Mouse (Mus musculus): ENCODE results near the gene Resp18. TPM values are rescaled to one million over a fixed set of nuclear protein-coding genes. Genes with fewer than 3 reads are reported as not detected.
A peak's percentile ranks its signal among the peaks of the same experiment; 100 is the strongest.

Resp18 gene
- polyA plus RNA-seq, 2 experiments, result 0.16 TPM; not detected in 1

DNA sequence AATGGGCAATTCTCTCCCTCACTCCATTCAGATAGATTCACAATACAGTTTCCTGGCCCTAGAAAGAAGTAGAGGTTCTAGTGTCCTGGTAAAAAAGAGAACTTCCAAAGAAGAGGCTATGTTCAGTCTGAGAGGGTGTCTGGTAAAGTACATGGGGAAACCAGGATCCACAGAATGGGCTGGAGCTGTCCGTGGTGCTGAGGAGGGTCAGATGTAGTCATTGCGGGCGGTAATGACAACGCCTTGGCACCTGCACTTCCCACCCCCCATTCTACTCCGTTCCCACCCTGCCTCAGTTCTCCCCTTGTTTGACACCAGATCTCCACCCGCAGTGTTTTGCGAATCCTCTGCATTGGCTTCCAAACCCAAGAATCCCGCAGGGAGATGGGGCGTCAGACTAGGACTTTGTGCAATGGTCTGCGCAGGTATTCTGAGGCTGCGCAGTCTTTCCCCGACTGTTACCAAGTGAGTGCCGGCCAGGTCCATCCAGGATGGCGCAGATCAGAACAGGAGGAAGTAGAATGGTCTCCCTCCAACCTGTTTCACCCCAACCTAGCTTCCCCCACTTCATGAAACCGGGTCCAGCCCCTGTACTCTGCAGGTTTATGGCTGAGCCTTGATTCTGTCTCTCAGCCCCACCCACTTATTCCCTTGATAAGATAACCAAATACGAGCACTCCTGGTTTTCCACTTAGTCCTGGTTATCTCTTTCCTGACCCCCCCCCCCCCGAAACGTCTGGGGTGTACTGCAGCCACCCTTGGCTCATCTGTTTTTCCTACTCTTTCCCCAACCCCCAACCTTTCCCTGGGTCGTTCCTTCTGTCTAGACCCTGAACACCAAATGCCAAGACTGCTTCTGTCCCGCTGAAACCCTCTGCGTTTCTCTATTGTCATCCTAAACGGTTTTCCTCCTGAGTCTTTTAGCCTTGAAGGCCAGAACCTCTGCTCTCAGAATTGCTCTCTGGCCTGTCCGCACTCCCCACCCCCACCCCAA lies 723 bp downstream of the Resp18 start:
- H3K9me3 ChIP-seq (ENCODE audit: control insufficient read depth, low read length), result no peaks in the 10 kb centered on the region
- TF ChIP-seq POLR2A (IDR thresholded peaks at IDR 0.05; ENCODE audit: borderline replicate concordance, extremely low read depth, insufficient read depth, insufficient read length), result no peak
- no peak overlapping the region for H3K27ac ChIP-seq (replicated peaks; ENCODE audit: low read depth, low read length)
- DNase-seq (ENCODE audit: low spot score), result peak; percentile 79
- H3K4me2 ChIP-seq (replicated peaks; ENCODE audit: low read depth, low read length, severe bottlenecking), result no peak overlapping the region
- no peaks in the 10 kb centered on the region for H3K36me3 ChIP-seq (ENCODE audit: control insufficient read depth, insufficient read depth, low read length)
- no peak for ATAC-seq (ENCODE audit: low FRiP score, low read depth)
- H3K27me3 ChIP-seq (ENCODE audit: control insufficient read depth, insufficient read depth, low read length), result peaks cover 21% of the 10 kb centered on the region
- H3K4me3 ChIP-seq (replicated peaks; ENCODE audit: low read length), result no peak overlapping the region
- H3K9ac ChIP-seq (ENCODE audit: low read depth, low read length, severe bottlenecking), result no peak overlapping the region
- H3K4me1 ChIP-seq (ENCODE audit: control insufficient read depth, insufficient read depth, low read length), result no peaks in the 10 kb centered on the region
- 6% methylated on average over 23 of the region's 23 CpGs for WGBS

DNA sequence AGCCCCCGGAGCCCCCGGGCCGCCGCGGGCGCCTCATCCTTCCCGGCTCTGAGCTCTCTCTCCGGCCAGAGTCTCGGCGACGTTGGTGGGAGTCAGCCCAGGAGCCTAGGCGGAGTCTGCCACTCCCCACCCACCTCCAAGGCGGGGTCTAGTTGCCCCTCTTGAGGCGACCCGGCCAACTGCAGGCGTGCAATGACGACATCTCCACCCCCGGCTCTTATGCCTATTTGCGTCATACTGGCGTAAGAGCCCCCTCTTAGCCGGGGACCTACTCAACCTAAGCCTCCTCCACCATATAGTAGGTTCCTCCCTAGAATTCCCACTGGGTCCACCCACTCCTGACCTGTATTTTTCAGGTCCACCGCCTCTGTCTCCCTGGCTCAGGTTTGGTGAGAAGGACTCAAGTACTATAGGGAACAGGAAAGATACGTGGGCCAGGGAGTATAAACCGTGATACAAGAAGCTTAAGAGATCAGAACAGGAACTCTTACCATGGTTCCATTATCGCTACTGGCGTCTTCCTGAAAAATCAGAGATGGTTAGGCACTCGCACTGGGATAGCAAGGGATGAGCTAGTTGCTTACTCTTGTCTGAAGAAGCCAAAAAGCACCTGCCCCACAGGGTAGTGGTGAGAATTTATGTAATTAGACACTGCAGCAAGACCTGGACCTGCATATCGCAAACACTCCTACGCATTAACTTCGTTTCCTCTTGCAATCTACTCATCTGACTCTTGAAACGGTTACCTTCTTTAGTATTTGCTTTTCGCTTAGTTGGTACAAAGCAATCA lies 13.9 kb downstream of the Resp18 start, which contains the start of gene Ptprn:
Gene Ptprn, minus strand, starts transcription at position 412 of the 790 bp plus-strand sequence.
- Histone ChIP-seq H3K4me3 (replicated peaks; ENCODE audit: low read length) (no peak within 1 kb of the TSS), H3K9ac (ENCODE audit: low read depth, low read length, severe bottlenecking) (no peak within 1 kb of the TSS), H3K4me2 (replicated peaks; ENCODE audit: low read depth, low read length, severe bottlenecking) (no peak within 1 kb of the TSS), H3K36me3 (ENCODE audit: control insufficient read depth, insufficient read depth, low read length) (no peaks in the 10 kb centered on the region), H3K9me3 (ENCODE audit: control insufficient read depth, low read length) (no peaks in the 10 kb centered on the region), H3K27ac (replicated peaks; ENCODE audit: low read depth, low read length) (no peak within 1 kb of the TSS), H3K4me1 (ENCODE audit: control insufficient read depth, insufficient read depth, low read length) (no peaks in the 10 kb centered on the region), H3K27me3 (ENCODE audit: control insufficient read depth, insufficient read depth, low read length) (peaks cover 41% of the 10 kb centered on the region)
- ATAC-seq (ENCODE audit: low FRiP score, low read depth) (no peak), DNase-seq (ENCODE audit: low spot score) (no peak)
- no peak for TF ChIP-seq POLR2A (IDR thresholded peaks at IDR 0.05; ENCODE audit: borderline replicate concordance, extremely low read depth, insufficient read depth, insufficient read length)
- WGBS, result 12% methylated on average over 31 of the region's 32 CpGs

DNA sequence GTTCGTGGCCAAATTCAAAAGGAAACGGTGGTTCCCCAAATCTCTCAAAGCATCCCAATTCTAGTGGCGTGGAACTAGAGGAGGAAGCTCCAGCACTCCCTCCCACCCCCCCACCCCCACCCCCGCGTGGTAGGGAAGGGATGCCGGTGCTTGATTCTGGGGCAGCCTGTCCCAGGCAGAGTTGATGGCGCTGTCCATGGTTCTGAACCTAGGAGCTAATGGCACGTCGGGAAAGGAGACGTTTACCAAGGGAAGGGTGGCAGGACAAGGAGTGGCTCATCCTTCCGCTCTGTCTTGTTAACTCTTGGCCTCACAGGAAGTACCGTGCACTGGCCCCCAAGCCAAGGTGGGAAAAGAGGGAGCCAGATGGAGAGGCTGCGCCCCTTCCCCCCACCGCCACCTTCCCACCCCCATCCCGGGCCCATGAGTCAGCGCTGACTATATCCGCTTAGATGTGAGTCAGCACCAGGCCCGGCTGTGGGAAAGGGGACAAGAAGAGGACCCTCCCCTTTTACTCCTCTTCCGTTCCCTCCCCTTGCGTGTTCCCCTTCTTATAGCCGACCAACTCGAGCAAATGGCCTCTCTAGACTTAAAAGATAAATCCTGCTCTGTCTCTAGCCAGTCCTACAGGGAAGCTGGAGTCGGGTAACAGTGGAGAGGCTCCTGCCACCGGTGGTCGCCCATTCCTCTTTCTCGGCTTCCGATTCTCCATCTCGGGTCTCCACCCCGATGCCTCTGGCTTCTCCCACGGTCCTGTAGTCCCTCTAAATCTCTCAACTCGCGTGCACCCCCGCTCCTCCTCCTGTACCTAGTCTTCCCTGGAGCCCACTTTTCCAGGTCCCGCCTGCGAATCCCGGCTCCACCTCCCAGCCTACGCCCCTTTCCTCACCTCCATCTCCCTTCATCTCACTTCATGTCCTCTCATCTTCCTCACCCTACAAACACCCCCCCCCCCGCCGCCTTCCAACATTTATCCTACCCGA lies 15.0 kb downstream of the Resp18 start:
- H3K9me3 ChIP-seq (ENCODE audit: control insufficient read depth, low read length), result no peaks in the 10 kb centered on the region
- H3K27me3 ChIP-seq (ENCODE audit: control insufficient read depth, insufficient read depth, low read length), result peaks cover 41% of the 10 kb centered on the region
- WGBS, result 3% methylated on average over 39 of the region's 40 CpGs
- H3K9ac ChIP-seq (ENCODE audit: low read depth, low read length, severe bottlenecking), result no peak overlapping the region
- H3K36me3 ChIP-seq (ENCODE audit: control insufficient read depth, insufficient read depth, low read length), result no peaks in the 10 kb centered on the region
- H3K4me2 ChIP-seq (replicated peaks; ENCODE audit: low read depth, low read length, severe bottlenecking), result no peak overlapping the region
- DNase-seq (ENCODE audit: low spot score), result peak; percentile 77
- no peak overlapping the region for H3K4me3 ChIP-seq (replicated peaks; ENCODE audit: low read length)
- TF ChIP-seq POLR2A (IDR thresholded peaks at IDR 0.05; ENCODE audit: borderline replicate concordance, extremely low read depth, insufficient read depth, insufficient read length), result no peak
- ATAC-seq (ENCODE audit: low FRiP score, low read depth), result no peak
- no peak overlapping the region for H3K27ac ChIP-seq (replicated peaks; ENCODE audit: low read depth, low read length)
- H3K4me1 ChIP-seq (ENCODE audit: control insufficient read depth, insufficient read depth, low read length), result no peaks in the 10 kb centered on the region

DNA sequence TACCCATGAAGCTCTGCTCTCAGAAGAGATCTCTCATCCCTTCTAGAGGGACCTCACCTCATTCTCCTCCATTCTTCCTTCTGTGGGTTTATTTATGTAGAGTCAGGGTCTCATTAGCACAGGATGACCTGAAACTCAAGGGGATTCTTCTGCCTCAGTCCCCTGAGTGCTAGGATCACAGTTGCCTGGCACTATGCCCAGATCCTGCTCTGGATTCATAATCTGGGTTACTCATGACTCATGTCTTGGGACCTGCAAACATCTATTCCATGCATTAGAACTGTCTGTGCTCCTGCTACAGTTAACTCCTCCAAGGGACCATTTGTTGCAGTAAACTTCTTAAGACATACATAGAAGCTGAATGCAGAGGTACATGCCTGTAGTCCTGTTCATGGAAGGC lies 16.9 kb downstream of the Resp18 start:
- H3K27me3 ChIP-seq (ENCODE audit: control insufficient read depth, insufficient read depth, low read length), result peaks cover 41% of the 10 kb centered on the region
- no peak overlapping the region for H3K4me3 ChIP-seq (replicated peaks; ENCODE audit: low read length)
- H3K27ac ChIP-seq (replicated peaks; ENCODE audit: low read depth, low read length), result no peak overlapping the region
- H3K36me3 ChIP-seq (ENCODE audit: control insufficient read depth, insufficient read depth, low read length), result no peaks in the 10 kb centered on the region
- H3K9me3 ChIP-seq (ENCODE audit: control insufficient read depth, low read length), result no peaks in the 10 kb centered on the region
- H3K9ac ChIP-seq (ENCODE audit: low read depth, low read length, severe bottlenecking), result no peak overlapping the region
- no peak overlapping the region for H3K4me2 ChIP-seq (replicated peaks; ENCODE audit: low read depth, low read length, severe bottlenecking)
- TF ChIP-seq POLR2A (IDR thresholded peaks at IDR 0.05; ENCODE audit: borderline replicate concordance, extremely low read depth, insufficient read depth, insufficient read length), result no peak
- ATAC-seq (ENCODE audit: low FRiP score, low read depth) (no peak), DNase-seq (ENCODE audit: low spot score) (no peak)
- no peaks in the 10 kb centered on the region for H3K4me1 ChIP-seq (ENCODE audit: control insufficient read depth, insufficient read depth, low read length)

Data from limb, embryonic 14.5 days (tissue).